Mouse (Mus musculus): ENCODE measurements at regions not wholly inside any gene's neighbourhood (a gene's known extent, or its start where the extent isn't known, plus 50 kb on each side); places are given as distances from the start of the nearest gene placed in this dataset.

DNA sequence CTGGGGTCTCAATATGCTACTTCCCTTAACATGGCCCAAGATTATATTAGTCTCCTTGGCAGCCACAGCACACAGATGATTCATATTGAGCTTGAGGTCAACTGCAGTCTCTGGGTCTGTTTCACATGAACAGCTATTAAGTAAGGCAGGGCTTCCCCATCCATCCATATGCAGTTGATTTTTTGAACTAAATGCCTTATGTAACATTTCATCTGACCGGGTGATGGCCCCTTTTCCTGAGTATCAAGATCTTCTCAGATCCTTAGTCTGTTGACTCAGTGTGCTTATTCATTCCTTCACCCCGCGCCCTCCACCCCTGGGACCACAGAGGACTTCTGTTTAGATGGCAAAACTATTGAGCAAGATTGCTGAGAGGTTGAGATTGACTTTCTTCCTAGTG, 202.7 kb downstream of the Cyp26b1 start:
- Histone ChIP-seq H3K9me3 (ENCODE audit: low read length) (no peaks in the 10 kb centered on the region), H3K4me1 (ENCODE audit: insufficient read depth, low read depth, low read length) (no peaks in the 10 kb centered on the region), H3K4me2 (replicated peaks; ENCODE audit: low read depth, low read length) (no peak overlapping the region), H3K27me3 (replicated peaks; ENCODE audit: insufficient read depth, low read length) (no peaks in the 10 kb centered on the region), H3K9ac (replicated peaks; ENCODE audit: low read depth) (no peak overlapping the region), H3K27ac (ENCODE audit: low read length) (no peak overlapping the region), H3K36me3 (ENCODE audit: insufficient read depth, low read length) (no peaks in the 10 kb centered on the region), H3K4me3 (ENCODE audit: low read depth, low read length) (no peak overlapping the region)
- TF ChIP-seq EP300 (IDR thresholded peaks at IDR 0.05), result no peak
- no peak for TF ChIP-seq CTCF (IDR thresholded peaks at IDR 0.05)
- no peak for ATAC-seq
- DNase-seq (ENCODE audit: low spot score), result peak; percentile 14
- WGBS, result 76% methylated on average over 3 of the region's 3 CpGs

DNA sequence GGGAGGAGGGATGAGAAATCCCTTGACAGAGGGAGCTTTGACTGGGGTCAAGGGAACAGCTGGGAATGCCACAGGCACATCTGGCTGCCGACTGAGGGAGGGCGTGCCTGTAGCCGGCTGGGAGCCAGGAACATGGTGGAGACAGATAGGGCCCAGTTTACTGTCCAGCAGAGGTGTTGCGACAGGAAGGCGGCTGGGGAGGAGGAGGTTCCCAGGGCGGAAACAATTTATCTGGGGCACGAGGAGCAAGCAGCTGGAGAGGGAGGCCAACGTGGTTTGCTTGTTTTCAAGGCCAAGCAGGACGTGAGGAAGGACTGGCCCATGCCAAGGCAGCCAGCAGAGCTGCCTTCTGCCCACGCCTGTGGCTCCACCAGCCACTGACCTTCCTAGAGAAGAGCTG, 208.0 kb downstream of the Cyp26b1 start:
- Histone ChIP-seq H3K36me3 (ENCODE audit: insufficient read depth, low read length) (no peaks in the 10 kb centered on the region), H3K4me2 (replicated peaks; ENCODE audit: low read depth, low read length) (no peak overlapping the region), H3K4me1 (ENCODE audit: insufficient read depth, low read depth, low read length) (no peaks in the 10 kb centered on the region), H3K27me3 (replicated peaks; ENCODE audit: insufficient read depth, low read length) (0 out of 2 replicates have a peak, but pooled peaks cover 2% of the 10 kb centered on the region), H3K27ac (ENCODE audit: low read length) (0 out of 2 replicates have a peak overlapping the region, but pooled peaks have one; percentile 9), H3K9me3 (ENCODE audit: low read length) (no peaks in the 10 kb centered on the region), H3K4me3 (ENCODE audit: low read depth, low read length) (no peak overlapping the region), H3K9ac (replicated peaks; ENCODE audit: low read depth) (no peak overlapping the region)
- ATAC-seq (peak; percentile 96), DNase-seq (ENCODE audit: low spot score) (peak; percentile 94)
- 13% methylated on average over 10 of the region's 10 CpGs for WGBS
- no peak for TF ChIP-seq CTCF (IDR thresholded peaks at IDR 0.05)
- TF ChIP-seq EP300 (IDR thresholded peaks at IDR 0.05), result peak; percentile 89

DNA sequence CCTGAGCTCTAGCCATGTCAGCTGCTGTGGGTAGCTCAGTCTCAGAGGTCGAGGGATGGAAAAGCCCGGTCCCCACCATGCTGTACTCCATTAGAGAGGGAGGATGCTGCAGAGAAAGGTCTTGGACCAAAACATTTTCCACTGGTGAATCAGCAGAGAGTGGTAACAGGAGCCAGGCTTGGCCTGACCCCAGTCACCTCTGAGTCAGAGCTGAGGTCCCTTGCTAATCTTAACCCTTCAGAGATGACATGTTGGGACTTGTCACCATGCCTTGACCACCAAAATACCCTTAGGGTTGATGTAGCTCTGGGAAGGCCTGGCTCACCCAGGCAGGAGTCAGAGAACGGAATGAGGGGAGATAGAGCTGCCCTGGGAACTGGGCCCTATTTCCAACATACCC, 210.0 kb downstream of the Cyp26b1 start:
- DNase-seq (ENCODE audit: low spot score), result no peak

DNA sequence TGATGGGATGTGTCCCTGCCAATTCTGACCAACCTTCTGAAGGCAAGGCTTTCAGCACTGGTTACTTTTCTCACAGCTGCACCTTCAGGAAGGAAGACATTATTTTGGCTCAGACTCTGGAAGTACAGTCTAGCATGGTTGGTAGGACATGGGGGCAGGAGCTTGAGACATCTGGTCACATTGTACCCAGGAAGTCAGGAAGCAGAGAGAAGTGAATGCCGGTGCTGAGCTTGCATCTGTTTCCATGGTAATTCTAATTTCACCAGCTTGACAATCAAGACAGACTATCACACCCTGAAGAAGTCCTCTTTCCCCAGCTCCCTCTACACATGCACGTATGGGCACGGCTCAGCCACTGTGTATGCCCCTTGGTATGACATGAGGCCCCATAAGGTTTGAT, 210.6 kb downstream of the Cyp26b1 start:
- ATAC-seq (no peak), DNase-seq (ENCODE audit: low spot score) (no peak)
- no peaks in the 10 kb centered on the region for H3K9me3 ChIP-seq (ENCODE audit: low read length)
- H3K4me1 ChIP-seq (ENCODE audit: insufficient read depth, low read depth, low read length), result no peaks in the 10 kb centered on the region
- H3K27me3 ChIP-seq (replicated peaks; ENCODE audit: insufficient read depth, low read length), result 0 out of 2 replicates have a peak, but pooled peaks cover 2% of the 10 kb centered on the region
- H3K4me2 ChIP-seq (replicated peaks; ENCODE audit: low read depth, low read length), result no peak overlapping the region
- H3K9ac ChIP-seq (replicated peaks; ENCODE audit: low read depth), result no peak overlapping the region
- H3K27ac ChIP-seq (ENCODE audit: low read length), result no peak overlapping the region
- H3K4me3 ChIP-seq (ENCODE audit: low read depth, low read length), result no peak overlapping the region
- 82% methylated on average over 3 of the region's 3 CpGs for WGBS
- H3K36me3 ChIP-seq (ENCODE audit: insufficient read depth, low read length), result no peaks in the 10 kb centered on the region
- no peak for TF ChIP-seq CTCF (IDR thresholded peaks at IDR 0.05)
- no peak for TF ChIP-seq EP300 (IDR thresholded peaks at IDR 0.05)

More for the DNA sequence above, 210.0 kb downstream of the Cyp26b1 start:
- Histone ChIP-seq H3K4me1 (ENCODE audit: insufficient read depth, low read depth, low read length) (no peaks in the 10 kb centered on the region), H3K27me3 (replicated peaks; ENCODE audit: insufficient read depth, low read length) (0 out of 2 replicates have a peak, but pooled peaks cover 2% of the 10 kb centered on the region), H3K9me3 (ENCODE audit: low read length) (no peaks in the 10 kb centered on the region), H3K4me3 (ENCODE audit: low read depth, low read length) (no peak overlapping the region), H3K4me2 (replicated peaks; ENCODE audit: low read depth, low read length) (no peak overlapping the region), H3K9ac (replicated peaks; ENCODE audit: low read depth) (no peak overlapping the region), H3K27ac (ENCODE audit: low read length) (no peak overlapping the region), H3K36me3 (ENCODE audit: insufficient read depth, low read length) (no peaks in the 10 kb centered on the region)
- 72% methylated on average over 3 of the region's 3 CpGs for WGBS
- no peak for TF ChIP-seq EP300 (IDR thresholded peaks at IDR 0.05)
- no peak for ATAC-seq

DNA sequence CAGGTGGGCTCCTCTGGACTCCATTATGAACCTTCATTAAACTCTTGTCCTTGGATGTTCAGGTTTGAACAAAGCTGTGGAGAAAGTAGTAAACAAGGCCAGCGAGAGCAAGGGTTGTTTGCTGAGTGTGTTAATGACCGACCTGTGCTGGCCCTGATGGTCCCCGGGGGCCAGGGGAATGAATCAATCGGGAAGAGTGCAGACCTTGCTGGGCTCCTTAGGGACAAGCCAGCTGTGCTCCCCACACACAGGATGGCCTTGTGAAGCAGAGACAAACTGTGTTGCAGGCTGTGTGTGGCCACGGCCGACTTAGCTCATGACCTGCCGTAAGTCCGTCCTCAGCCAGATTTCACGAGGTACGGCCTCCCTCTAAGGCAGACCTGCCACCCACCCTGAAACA, 212.1 kb downstream of the Cyp26b1 start:
- Histone ChIP-seq H3K4me1 (ENCODE audit: insufficient read depth, low read depth, low read length) (no peaks in the 10 kb centered on the region), H3K27ac (ENCODE audit: low read length) (no peak overlapping the region), H3K9ac (replicated peaks; ENCODE audit: low read depth) (no peak overlapping the region), H3K4me3 (ENCODE audit: low read depth, low read length) (no peak overlapping the region), H3K27me3 (replicated peaks; ENCODE audit: insufficient read depth, low read length) (0 out of 2 replicates have a peak, but pooled peaks cover 2% of the 10 kb centered on the region), H3K9me3 (ENCODE audit: low read length) (no peaks in the 10 kb centered on the region), H3K36me3 (ENCODE audit: insufficient read depth, low read length) (no peaks in the 10 kb centered on the region), H3K4me2 (replicated peaks; ENCODE audit: low read depth, low read length) (no peak overlapping the region)
- no peak for DNase-seq (ENCODE audit: low spot score)
- 76% methylated on average over 10 of the region's 10 CpGs for WGBS
- TF ChIP-seq EP300 (IDR thresholded peaks at IDR 0.05) (no peak), CTCF (IDR thresholded peaks at IDR 0.05) (no peak)
- ATAC-seq, result no peak

DNA sequence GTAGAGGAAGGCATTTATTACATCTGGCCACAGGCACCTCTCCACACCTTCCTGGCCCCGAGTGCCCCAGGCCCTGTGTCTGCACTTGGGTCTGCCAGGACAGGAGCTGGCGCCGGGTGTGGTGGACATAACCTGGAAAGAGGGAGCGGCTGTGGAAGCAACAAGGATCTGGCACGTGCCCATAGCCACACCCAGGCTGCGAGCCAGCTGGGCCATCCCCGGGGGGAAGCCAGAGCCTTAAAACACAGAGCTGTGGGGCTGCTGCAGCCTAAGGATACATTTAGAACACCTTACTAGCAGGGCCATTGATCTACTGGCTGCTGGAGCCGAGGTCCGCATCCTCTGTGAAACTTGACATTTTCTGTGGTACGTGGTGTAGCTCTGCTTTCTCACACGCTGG, 217.0 kb downstream of the Cyp26b1 start:
- no peaks in the 10 kb centered on the region for H3K9me3 ChIP-seq (ENCODE audit: low read length)
- ATAC-seq (no peak), DNase-seq (ENCODE audit: low spot score) (no peak)
- no peaks in the 10 kb centered on the region for H3K4me1 ChIP-seq (ENCODE audit: insufficient read depth, low read depth, low read length)
- no peak overlapping the region for H3K27ac ChIP-seq (ENCODE audit: low read length)
- no peak for TF ChIP-seq EP300 (IDR thresholded peaks at IDR 0.05)
- TF ChIP-seq CTCF (IDR thresholded peaks at IDR 0.05), result no peak
- WGBS, result 65% methylated on average over 11 of the region's 11 CpGs
- H3K9ac ChIP-seq (replicated peaks; ENCODE audit: low read depth), result no peak overlapping the region
- no peak overlapping the region for H3K4me2 ChIP-seq (replicated peaks; ENCODE audit: low read depth, low read length)
- no peaks in the 10 kb centered on the region for H3K36me3 ChIP-seq (ENCODE audit: insufficient read depth, low read length)
- H3K4me3 ChIP-seq (ENCODE audit: low read depth, low read length), result no peak overlapping the region
- H3K27me3 ChIP-seq (replicated peaks; ENCODE audit: insufficient read depth, low read length), result no peaks in the 10 kb centered on the region

DNA sequence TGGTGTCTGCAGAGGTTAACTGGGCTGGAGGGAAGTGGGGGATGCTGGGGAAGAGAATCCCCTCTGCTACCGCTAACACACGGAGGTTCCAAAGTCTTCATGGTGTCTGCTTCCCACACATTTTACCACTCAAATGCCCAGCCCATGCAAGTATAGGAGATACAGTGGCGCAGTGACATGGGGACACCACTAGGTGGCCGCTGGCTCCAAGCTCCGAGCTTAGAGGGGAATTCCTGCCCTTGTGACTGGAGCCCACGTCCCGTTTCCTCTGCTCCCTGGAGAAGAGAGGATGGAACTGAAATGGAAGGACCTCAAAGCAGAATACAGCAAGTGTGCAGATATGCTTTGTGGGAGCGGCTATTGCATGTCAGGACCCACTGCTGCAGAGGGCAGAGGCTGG, 218.2 kb downstream of the Cyp26b1 start:
- DNase-seq (ENCODE audit: low spot score), result peak; percentile 76
- ATAC-seq, result peak; percentile 59; the same call in 1 of the 2 replicates
- no peak overlapping the region for H3K27ac ChIP-seq (ENCODE audit: low read length)

More for the DNA sequence above, 218.2 kb downstream of the Cyp26b1 start:
- 8% methylated on average over 8 of the region's 8 CpGs for WGBS
- Histone ChIP-seq H3K36me3 (ENCODE audit: insufficient read depth, low read length) (no peaks in the 10 kb centered on the region), H3K4me1 (ENCODE audit: insufficient read depth, low read depth, low read length) (no peaks in the 10 kb centered on the region), H3K9me3 (ENCODE audit: low read length) (no peaks in the 10 kb centered on the region), H3K27me3 (replicated peaks; ENCODE audit: insufficient read depth, low read length) (no peaks in the 10 kb centered on the region), H3K9ac (replicated peaks; ENCODE audit: low read depth) (no peak overlapping the region), H3K4me3 (ENCODE audit: low read depth, low read length) (no peak overlapping the region), H3K4me2 (replicated peaks; ENCODE audit: low read depth, low read length) (no peak overlapping the region)
- TF ChIP-seq EP300 (IDR thresholded peaks at IDR 0.05) (no peak), CTCF (IDR thresholded peaks at IDR 0.05) (peak; percentile 94)

Measured in lung, postnatal 0 days (tissue).